Mouse (Mus musculus): ENCODE measurements around the gene Unc5c.

Gene Unc5c

DNA sequence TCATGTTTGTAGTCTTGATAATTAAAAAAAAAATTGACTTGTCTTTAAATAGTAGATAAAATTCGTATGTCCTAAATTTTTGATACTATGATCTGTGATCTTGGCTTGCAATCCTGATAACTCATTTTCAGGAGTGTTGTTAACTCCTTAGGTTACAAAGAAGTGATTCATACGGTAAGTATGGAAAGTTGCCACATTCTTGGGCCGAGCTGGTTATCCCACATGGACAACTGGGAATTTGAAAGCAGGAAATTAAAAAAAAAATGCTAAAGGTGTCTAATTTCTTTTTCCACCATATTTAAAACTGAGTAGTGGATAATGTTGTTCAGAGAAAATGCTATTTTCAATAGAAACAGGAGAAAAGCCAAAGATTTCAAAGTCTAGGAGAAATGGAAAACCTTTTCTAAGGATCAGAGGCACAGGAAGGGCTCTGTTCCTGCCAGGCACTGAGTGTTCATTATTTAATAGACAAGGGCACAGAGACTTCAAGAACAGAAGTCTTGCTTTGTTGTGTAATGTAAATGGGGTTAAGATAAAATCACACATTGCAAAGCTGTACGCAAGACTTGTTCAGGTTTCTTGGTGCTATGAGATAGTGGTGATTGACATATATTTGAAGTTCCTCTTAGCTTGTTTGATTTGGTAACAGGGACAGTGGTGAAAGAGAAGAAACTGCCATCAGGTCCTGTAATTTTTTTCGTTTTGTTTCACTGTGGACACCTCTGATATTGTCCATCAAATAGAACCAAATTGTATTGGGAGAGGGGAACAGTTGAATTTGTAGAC lies 46.4 kb downstream of the Unc5c start:
- no peak for DNase-seq (ENCODE audit: low read depth)

- DNase-seq (ENCODE audit: low read depth), result no peak
Measured at GRCm38 (mm10) chr3:141528751-141529150, 63.7 kb downstream of the Unc5c start.

DNA sequence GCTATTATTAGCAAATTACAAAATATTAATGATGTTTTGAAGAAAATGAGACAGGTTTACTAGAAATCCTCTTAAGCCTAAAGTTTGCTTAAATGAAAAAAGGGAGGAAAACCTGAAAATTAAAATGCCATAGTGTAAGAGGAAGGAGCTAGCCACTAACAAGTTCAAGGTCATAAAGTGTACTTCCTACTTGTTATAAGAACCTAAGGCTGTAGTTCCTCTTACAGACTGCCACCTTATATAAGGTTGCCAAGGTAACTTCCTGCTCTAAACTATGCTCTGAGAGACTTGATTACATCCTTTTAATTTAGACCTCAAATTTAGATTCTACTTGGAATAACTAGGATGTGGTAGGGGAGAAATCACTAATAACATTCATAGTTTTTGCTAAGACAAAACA lies 64.6 kb downstream of the Unc5c start:
- no peak for DNase-seq (ENCODE audit: low read depth)

- DNase-seq (ENCODE audit: low read depth), result no peak
Measured at GRCm38 (mm10) chr3:141533861-141534260, 68.8 kb downstream of the Unc5c start.

DNA sequence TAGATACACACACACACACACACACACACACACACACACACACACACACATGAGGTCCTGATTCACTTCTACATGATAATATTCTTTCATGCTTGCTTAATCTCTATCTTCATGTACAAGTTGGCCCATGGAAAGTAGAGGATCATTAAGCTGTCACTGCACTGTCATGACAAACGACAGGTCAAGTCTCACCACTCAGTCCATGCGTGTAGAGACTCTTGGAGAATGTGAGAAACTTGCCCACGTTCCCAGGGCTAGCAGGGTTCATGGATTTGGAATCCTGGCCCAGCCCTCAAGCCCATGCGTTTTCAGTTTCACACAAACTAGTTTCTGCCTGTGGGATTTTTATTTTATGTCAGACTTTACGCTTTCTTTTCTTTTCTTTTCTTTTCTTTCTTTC lies 71.8 kb downstream of the Unc5c start:
- DNase-seq (ENCODE audit: low read depth), result no peak

DNA sequence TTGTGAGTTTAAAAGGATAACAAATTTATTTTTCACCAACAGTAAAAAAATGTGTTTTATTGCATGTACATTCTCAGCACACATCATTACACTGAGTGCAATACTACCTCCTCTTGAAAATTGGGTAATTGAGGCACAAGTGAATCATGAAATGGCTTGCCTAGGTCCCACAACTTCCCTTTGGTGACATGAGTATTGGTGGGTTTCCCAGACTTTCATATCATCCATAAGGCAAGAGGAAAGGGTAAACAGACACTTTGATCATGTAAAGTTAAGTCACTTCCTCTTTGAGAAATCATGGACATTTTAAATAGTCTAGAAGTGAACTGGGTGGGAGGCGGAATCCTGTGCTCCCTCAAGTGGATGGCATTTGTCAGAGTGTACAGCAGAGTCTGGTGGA lies 73.1 kb downstream of the Unc5c start:
- DNase-seq (ENCODE audit: low read depth), result no peak

- DNase-seq (ENCODE audit: low read depth), result no peak
Measured at GRCm38 (mm10) chr3:141540749-141541148, 75.7 kb downstream of the Unc5c start.

DNA sequence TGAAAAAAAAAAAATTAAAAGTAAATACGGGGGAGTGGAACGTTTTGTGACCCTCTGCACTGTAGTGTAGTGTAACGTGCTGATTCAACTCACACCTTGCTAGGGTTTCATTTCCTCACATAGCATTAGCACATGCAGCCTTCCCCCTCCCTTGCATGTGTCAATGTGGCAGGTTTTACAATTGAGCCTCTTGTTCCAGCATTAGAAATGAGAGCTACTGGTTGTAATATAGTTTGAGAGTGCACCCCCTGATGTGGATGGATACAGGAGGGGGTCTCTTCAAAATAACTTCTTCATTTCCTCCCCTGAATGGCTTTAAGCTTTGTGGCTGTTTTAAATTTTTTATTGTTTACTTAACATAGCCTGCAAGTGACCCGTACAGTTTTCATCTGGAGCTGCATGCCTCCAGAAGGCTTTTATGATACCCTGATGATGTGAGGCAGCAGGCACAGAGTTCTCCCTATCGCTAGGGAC lies 82.4 kb downstream of the Unc5c start:
- no peak for DNase-seq (ENCODE audit: low read depth)

GRCm38 (mm10) chr3:141549661-141550060 lies 84.6 kb downstream of the Unc5c start:
- DNase-seq (ENCODE audit: low read depth), result no peak

GRCm38 (mm10) chr3:141552960-141553359 lies 87.9 kb downstream of the Unc5c start:
- no peak for DNase-seq (ENCODE audit: low read depth)

DNA sequence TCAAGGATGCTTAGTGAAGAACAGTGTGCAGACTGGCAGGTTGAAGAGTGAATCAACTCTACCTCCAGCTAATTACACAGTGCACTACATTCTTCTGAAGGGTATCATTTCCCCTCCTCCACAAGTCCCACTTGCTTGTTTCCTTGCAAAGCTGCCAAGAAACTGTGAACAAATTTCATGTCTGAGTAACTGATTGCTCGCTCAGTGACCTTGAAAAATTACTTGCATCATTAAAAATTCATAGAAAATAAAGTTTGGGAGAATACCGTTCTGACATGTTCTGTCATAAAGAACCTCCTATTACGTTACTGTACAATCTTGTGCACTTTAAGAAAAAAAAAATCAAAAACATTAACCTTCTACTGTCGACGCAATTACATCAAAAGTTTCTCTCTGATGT lies 92.1 kb downstream of the Unc5c start:
- no peak for DNase-seq (ENCODE audit: low read depth)

DNA sequence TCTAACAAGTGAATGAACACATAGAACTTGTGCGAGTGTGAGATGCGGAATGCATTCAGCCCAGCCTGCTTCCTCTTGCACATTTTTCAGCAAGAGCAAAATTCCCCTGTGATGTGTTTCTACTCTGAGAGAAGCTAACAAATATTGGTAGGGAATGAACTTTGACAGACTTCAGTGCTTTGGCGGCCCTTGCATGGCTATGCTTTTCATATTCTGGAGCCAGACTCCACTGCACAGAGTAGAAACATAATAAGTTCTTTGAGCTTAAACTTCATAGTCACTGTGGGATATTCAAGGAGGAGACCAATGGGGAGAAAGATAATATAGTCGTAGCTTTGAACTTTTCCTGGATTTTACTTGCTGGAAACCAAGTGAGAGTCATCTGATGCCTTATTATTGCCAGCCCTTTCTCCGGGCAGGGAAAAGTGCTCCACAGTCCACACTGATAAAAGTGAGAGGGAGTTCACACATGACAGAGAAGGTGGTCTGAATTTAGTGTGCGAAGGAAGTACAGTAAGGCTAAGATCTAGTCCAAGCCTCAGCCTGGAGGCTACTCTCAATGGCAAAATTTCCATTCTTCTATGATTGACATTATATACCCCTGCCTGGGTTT lies 110.2 kb downstream of the Unc5c start:
- no peak for DNase-seq (ENCODE audit: low read depth)

- DNase-seq (ENCODE audit: low read depth), result no peak
Measured at GRCm38 (mm10) chr3:141577382-141577781, 112.4 kb downstream of the Unc5c start.

GRCm38 (mm10) chr3:141581190-141581891 lies 116.3 kb downstream of the Unc5c start:
- no peak for DNase-seq (ENCODE audit: low read depth)

- no peak for DNase-seq (ENCODE audit: low read depth)
Measured at GRCm38 (mm10) chr3:141581892-141582214, 116.8 kb downstream of the Unc5c start.

DNA sequence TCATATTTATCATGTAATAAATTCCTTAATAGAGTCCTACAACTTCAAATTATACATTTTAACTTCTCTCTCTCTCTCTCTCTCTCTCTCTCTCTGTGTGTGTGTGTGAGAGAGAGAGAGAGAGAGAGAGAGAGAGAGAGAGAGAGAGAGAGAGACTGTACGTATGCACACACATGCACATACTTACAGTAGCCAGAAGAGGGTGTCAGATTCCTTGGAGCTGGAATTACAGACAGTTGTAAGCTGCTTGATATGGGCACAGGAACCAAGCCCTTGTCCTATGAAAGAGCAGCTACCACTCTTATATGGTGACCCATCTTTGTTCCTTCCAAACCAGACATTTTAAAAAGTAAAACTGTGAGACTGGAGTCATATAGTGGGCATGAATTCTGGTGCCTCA lies 118.2 kb downstream of the Unc5c start:
- no peak for DNase-seq (ENCODE audit: low read depth)

- DNase-seq (ENCODE audit: low read depth), result no peak
Measured at GRCm38 (mm10) chr3:141589392-141590012, 124.5 kb downstream of the Unc5c start.

DNA sequence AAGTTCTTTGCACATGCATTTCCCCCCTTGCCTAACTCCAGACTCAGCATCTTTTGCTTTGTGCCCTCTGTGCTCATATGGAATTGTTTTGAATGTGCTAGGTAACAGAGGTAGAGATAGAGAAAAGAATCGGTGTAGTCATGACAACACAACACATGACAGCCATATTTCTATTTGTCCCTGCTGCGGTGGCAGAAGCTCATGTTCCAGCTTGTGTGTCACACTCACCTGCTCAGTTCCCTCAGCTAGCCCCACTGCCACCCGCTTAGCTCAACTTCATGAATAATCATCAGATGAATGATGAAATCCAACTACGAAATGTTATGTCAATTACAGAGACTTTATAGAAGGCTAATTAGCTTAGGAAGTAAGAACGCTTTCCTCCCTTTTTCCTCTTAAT lies 128.2 kb downstream of the Unc5c start:
- no peak for DNase-seq (ENCODE audit: low read depth)

DNA sequence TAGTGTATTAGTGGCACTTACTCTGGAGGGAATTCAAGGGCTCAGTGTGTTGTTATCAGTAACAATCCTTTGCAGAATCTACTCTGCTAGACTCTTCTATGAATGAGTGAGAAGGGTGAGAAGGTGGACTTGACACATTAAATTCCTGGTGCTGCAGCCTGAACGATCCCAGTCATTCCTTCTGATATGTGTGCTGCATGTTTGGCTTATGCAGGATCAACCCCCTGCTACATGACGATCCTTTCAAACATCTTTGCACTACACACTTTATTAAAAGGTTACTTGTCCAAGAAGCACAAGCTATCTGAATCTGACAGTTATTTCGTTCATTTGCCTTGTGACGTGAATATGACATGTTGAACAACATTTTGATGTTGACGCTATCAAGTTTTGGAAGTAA lies 129.1 kb downstream of the Unc5c start:
- no peak for DNase-seq (ENCODE audit: low read depth)

GRCm38 (mm10) chr3:141595073-141595472 lies 130.1 kb downstream of the Unc5c start:
- DNase-seq (ENCODE audit: low read depth), result no peak

GRCm38 (mm10) chr3:141596461-141596860 lies 131.4 kb downstream of the Unc5c start:
- DNase-seq (ENCODE audit: low read depth), result no peak

DNA sequence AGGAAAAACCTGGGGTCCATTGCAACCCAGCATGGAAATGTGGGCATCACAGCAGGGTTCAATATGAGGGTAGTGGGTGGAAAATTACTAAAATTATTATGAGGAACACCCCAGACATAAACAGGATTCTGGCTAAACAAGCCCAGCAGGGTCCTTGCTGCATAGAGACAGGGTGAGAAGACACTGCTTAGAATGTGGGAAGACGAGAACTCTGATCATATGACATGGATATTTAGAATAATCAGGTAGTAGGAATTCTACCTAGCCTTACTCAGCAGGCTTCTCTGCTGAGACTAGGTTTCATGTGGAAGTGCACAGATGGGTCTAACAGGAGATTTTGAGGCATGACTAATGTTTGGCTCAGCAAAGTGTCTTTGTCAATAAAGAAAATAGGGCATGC lies 131.9 kb downstream of the Unc5c start:
- no peak for DNase-seq (ENCODE audit: low read depth)

GRCm38 (mm10) chr3:141597974-141598373 lies 133.0 kb downstream of the Unc5c start:
- DNase-seq (ENCODE audit: low read depth), result no peak
